Mouse (Mus musculus) heart, embryonic 15.5 days (tissue): ENCODE results near the gene Spaca9. TPM values are rescaled to one million over a fixed set of nuclear protein-coding genes. Genes with fewer than 3 reads are reported as not detected.

Experiments
- ATAC-seq: fragments of 200-750 bp; cut with Nextera tagmentation; replicated peaks from 2 replicates; pipeline ENCODE4 v1.8.0; 2017; ENCODE audit warnings: low read depth, moderate TSS enrichment; ENCODE audit not compliant: insufficient number of reproducible peaks, insufficient read depth, low FRiP score
- H3K27ac ChIP-seq: fragments of 300-500 bp; sonication (generic); 2 replicates; pipeline ENCODE4 v1.5.1; 2015; ENCODE audit warnings: mild to moderate bottlenecking, inconsistent platforms
- H3K27me3 ChIP-seq: fragments of 300-500 bp; sonication (generic); 2 replicates; pipeline ENCODE4 v1.6.1; 2015; ENCODE audit warnings: inconsistent platforms
- H3K36me3 ChIP-seq: fragments of 300-500 bp; sonication (generic); 2 replicates; pipeline ENCODE4 v1.6.1; 2015; ENCODE audit warnings: mild to moderate bottlenecking, inconsistent platforms
- H3K4me1 ChIP-seq: fragments of 300-500 bp; sonication (generic); replicated peaks from 2 replicates; pipeline ENCODE4 v1.6.1; 2015; ENCODE audit warnings: inconsistent platforms
- H3K4me2 ChIP-seq: fragments of 300-500 bp; sonication (generic); 2 replicates; pipeline ENCODE4 v1.6.1; 2015; ENCODE audit warnings: inconsistent platforms, mild to moderate bottlenecking, moderate library complexity
- H3K4me3 ChIP-seq: fragments of 300-500 bp; sonication (generic); 2 replicates; pipeline ENCODE4 v1.5.1; 2015; ENCODE audit warnings: mild to moderate bottlenecking, inconsistent platforms
- H3K9ac ChIP-seq: fragments of 300-500 bp; sonication (generic); 2 replicates; pipeline ENCODE4 v1.6.1; 2015; ENCODE audit warnings: mild to moderate bottlenecking, inconsistent platforms
- H3K9me3 ChIP-seq: fragments of 300-500 bp; sonication (generic); replicated peaks from 2 replicates; pipeline ENCODE4 v1.6.1; 2016; ENCODE audit warnings: inconsistent platforms
- WGBS: fragments of 180-500 bp; shearing (Covaris S2); methylation state at CpG from one replicate; pipeline ENCODE4 v1.1.7; 2015; ENCODE audit warnings: mixed read lengths; 5-methylcytosine and 5-hydroxymethylcytosine counted together
- microRNA-seq: library from miRNA; unstranded; fragments of <30 nt; microRNA quantifications from one replicate; pipeline ENCODE4, GENCODE M21; 2016
- polyA plus RNA-seq: library from polyadenylated mRNA; unstranded; fragments of >200 nt; fragmentation: Nextera tagmentation; extraction: Ambion mirVana; gene quantifications from 2 replicates; pipeline ENCODE4 v1.2.1, GENCODE M21; 2015

Gene Spaca9
- polyA plus RNA-seq, 1 experiment from 2014 or later, result 1.0 TPM

- Histone ChIP-seq H3K4me3 (no peak overlapping the region), H3K36me3 (peaks cover 72% of the 10 kb centered on the region), H3K4me1 (no peaks in the 10 kb centered on the region), H3K4me2 (no peak overlapping the region), H3K27me3 (no peaks in the 10 kb centered on the region), H3K27ac (no peak overlapping the region), H3K9me3 (no peaks in the 10 kb centered on the region), H3K9ac (no peak overlapping the region)
- ATAC-seq, result no peak
- 92% methylated on average over 3 of the region's 3 CpGs for WGBS
Observed at GRCm38 (mm10) chr2:28662891-28663290, 36.6 kb downstream of the Spaca9 start.

- H3K9ac ChIP-seq, result no peak overlapping the region
- no peaks in the 10 kb centered on the region for H3K4me1 ChIP-seq
- H3K9me3 ChIP-seq, result no peaks in the 10 kb centered on the region
- H3K4me3 ChIP-seq, result no peak overlapping the region
- peaks cover 41% of the 10 kb centered on the region for H3K36me3 ChIP-seq
- no peak for ATAC-seq
- no peaks in the 10 kb centered on the region for H3K27me3 ChIP-seq
- no peak overlapping the region for H3K27ac ChIP-seq
- WGBS, result 80% methylated on average over 8 of the region's 8 CpGs
- H3K4me2 ChIP-seq, result no peak overlapping the region
Observed at GRCm38 (mm10) chr2:28656216-28656615, 43.3 kb downstream of the Spaca9 start.

GRCm38 (mm10) chr2:28654295-28654694, 45.2 kb downstream of the Spaca9 start:
- H3K27ac ChIP-seq, result no peak overlapping the region
- no peak for ATAC-seq
- 62% methylated on average over 2 of the region's 2 CpGs for WGBS
- H3K4me1 ChIP-seq, result no peaks in the 10 kb centered on the region
- no peaks in the 10 kb centered on the region for H3K27me3 ChIP-seq
- H3K9ac ChIP-seq, result no peak overlapping the region
- H3K4me3 ChIP-seq, result no peak overlapping the region
- H3K9me3 ChIP-seq, result no peaks in the 10 kb centered on the region
- H3K4me2 ChIP-seq, result no peak overlapping the region
- peaks cover 23% of the 10 kb centered on the region for H3K36me3 ChIP-seq

GRCm38 (mm10) chr2:28653351-28653750, 46.2 kb downstream of the Spaca9 start:
- H3K27me3 ChIP-seq, result no peaks in the 10 kb centered on the region
- no peak overlapping the region for H3K4me2 ChIP-seq
- no peaks in the 10 kb centered on the region for H3K9me3 ChIP-seq
- H3K9ac ChIP-seq, result no peak overlapping the region
- no peak for ATAC-seq
- H3K27ac ChIP-seq, result no peak overlapping the region
- peaks cover 15% of the 10 kb centered on the region; the same call in 1 of the 2 replicates for H3K36me3 ChIP-seq
- WGBS, result 95% methylated on average over 7 of the region's 7 CpGs
- no peaks in the 10 kb centered on the region for H3K4me1 ChIP-seq
- H3K4me3 ChIP-seq, result no peak overlapping the region

- Histone ChIP-seq H3K4me2 (no peak overlapping the region), H3K9me3 (no peaks in the 10 kb centered on the region), H3K36me3 (0 out of 2 replicates have a peak, but pooled peaks cover 4% of the 10 kb centered on the region), H3K27me3 (no peaks in the 10 kb centered on the region), H3K9ac (no peak overlapping the region), H3K4me1 (no peaks in the 10 kb centered on the region), H3K4me3 (no peak overlapping the region), H3K27ac (no peak overlapping the region)
- ATAC-seq, result no peak
Observed at GRCm38 (mm10) chr2:28650526-28650925, 49.0 kb downstream of the Spaca9 start.

- no peaks in the 10 kb centered on the region for H3K36me3 ChIP-seq
- no peaks in the 10 kb centered on the region for H3K27me3 ChIP-seq
- no peak for ATAC-seq
- H3K4me3 ChIP-seq, result no peak overlapping the region
- H3K9me3 ChIP-seq, result no peaks in the 10 kb centered on the region
- peaks cover 13% of the 10 kb centered on the region for H3K4me1 ChIP-seq
- H3K27ac ChIP-seq, result no peak overlapping the region
- 89% methylated on average over 3 of the region's 3 CpGs for WGBS
- no peak overlapping the region for H3K4me2 ChIP-seq
- H3K9ac ChIP-seq, result no peak overlapping the region
Observed at GRCm38 (mm10) chr2:28643081-28643480, 56.4 kb downstream of the Spaca9 start.

Small RNAs within 50 kb of the gene (microRNA-seq; reads per million reads assigned to microRNA genes)
- gene Mir3088, result 0.63 reads per million

Other genes starting within 250 kb of the Spaca9 start
- gene 1700007K13Rik, start 233.4 kb downstream of the Spaca9 start, polyA plus RNA-seq, result 0.26 and 0.41 TPM in 2 replicates
- gene Mrps2, start 231.7 kb downstream of the Spaca9 start, polyA plus RNA-seq, result 45.2 and 50.6 TPM in 2 replicates
- 0.67 and 1.1 TPM in 2 replicates for gene Gbgt1, start 202.8 kb downstream of the Spaca9 start, polyA plus RNA-seq
- gene Gm10134, start 193.6 kb downstream of the Spaca9 start, polyA plus RNA-seq, result 1.3 and 1.5 TPM in 2 replicates
- gene Ralgds, start 186.6 kb downstream of the Spaca9 start, polyA plus RNA-seq, result 17.5 and 24.6 TPM in 2 replicates
- 0.25 TPM in 1 of 2 replicates, not detected in the other for gene Cel, start 136.3 kb downstream of the Spaca9 start, polyA plus RNA-seq
- 24.0 and 27.8 TPM in 2 replicates for gene Gtf3c5, start 116.0 kb downstream of the Spaca9 start, polyA plus RNA-seq
- gene Gfi1b, start 77.7 kb downstream of the Spaca9 start, polyA plus RNA-seq, result 0.25 and 1.5 TPM in 2 replicates
- 11.1 and 18.0 TPM in 2 replicates for gene Tsc1, start 58.5 kb downstream of the Spaca9 start, polyA plus RNA-seq
- gene Ak8, start 437 bp upstream of the Spaca9 start, polyA plus RNA-seq, result 0.30 and 0.48 TPM in 2 replicates
- 6.9 and 8.9 TPM in 2 replicates for gene Gtf3c4, start 140.6 kb upstream of the Spaca9 start, polyA plus RNA-seq
- 6.8 and 9.3 TPM in 2 replicates for gene Ddx31, start 140.7 kb upstream of the Spaca9 start, polyA plus RNA-seq
- gene Barhl1, start 216.9 kb upstream of the Spaca9 start, polyA plus RNA-seq, result not detected in 2 replicates